Mouse (Mus musculus) ovary, postnatal 14 days (tissue): ENCODE data around the gene Vstm2b.

ENCODE experiments used
- DNase-seq: peaks from one replicate; pipeline ENCODE4 v3.0.0; 2022; ENCODE audit warnings: low spot score

The Vstm2b gene

GRCm38 (mm10) chr7:40898096-40898710, at the start of gene Vstm2b:
Gene Vstm2b (plus strand): TSS chr7:40898328.
- DNase-seq: no peak

- DNase-seq: no peak
Observed at GRCm38 (mm10) chr7:40856088-40856625, 42.0 kb upstream of the Vstm2b start.

GRCm38 (mm10) chr7:40873380-40873990, 24.6 kb upstream of the Vstm2b start:
- no peak for DNase-seq

- DNase-seq: no peak
Observed at GRCm38 (mm10) chr7:40884855-40885489, 13.2 kb upstream of the Vstm2b start.

GRCm38 (mm10) chr7:40888358-40888757, 9.8 kb upstream of the Vstm2b start:
- peak; percentile 9 for DNase-seq

- no peak for DNase-seq
Observed at GRCm38 (mm10) chr7:40896964-40897363, 1.2 kb upstream of the Vstm2b start.

- DNase-seq: peak; percentile 13
Observed at GRCm38 (mm10) chr7:40898711-40899375, 715 bp downstream of the Vstm2b start.

GRCm38 (mm10) chr7:40899376-40900265, 1.5 kb downstream of the Vstm2b start:
- DNase-seq: no peak

- DNase-seq: peak; percentile 60
Observed at GRCm38 (mm10) chr7:40901201-40901600, 3.1 kb downstream of the Vstm2b start.

- DNase-seq: no peak
Observed at GRCm38 (mm10) chr7:40902506-40902905, 4.4 kb downstream of the Vstm2b start.

GRCm38 (mm10) chr7:40906484-40906883, 8.4 kb downstream of the Vstm2b start:
- peak; percentile 11 for DNase-seq

- DNase-seq: no peak
Observed at GRCm38 (mm10) chr7:40916761-40917160, 18.6 kb downstream of the Vstm2b start.

- no peak for DNase-seq
Observed at GRCm38 (mm10) chr7:40920118-40920517, 22.0 kb downstream of the Vstm2b start.

- no peak for DNase-seq
Observed at GRCm38 (mm10) chr7:40921281-40921680, 23.2 kb downstream of the Vstm2b start.

GRCm38 (mm10) chr7:40922871-40923270, 24.7 kb downstream of the Vstm2b start:
- no peak for DNase-seq

GRCm38 (mm10) chr7:40928391-40928790, 30.3 kb downstream of the Vstm2b start:
- DNase-seq: no peak

GRCm38 (mm10) chr7:40936617-40937212, 38.6 kb downstream of the Vstm2b start:
- DNase-seq: no peak

- DNase-seq: no peak
Observed at GRCm38 (mm10) chr7:40939371-40939770, 41.2 kb downstream of the Vstm2b start.

- no peak for DNase-seq
Observed at GRCm38 (mm10) chr7:40942233-40942935, 44.3 kb downstream of the Vstm2b start.
